Mouse (Mus musculus) C2C12 (cell line): ENCODE measurements around the gene Lrrn2. TPM values are rescaled to one million over a fixed set of nuclear protein-coding genes. Genes with fewer than 3 reads are reported as not detected.
"Not testable (repeated sequence)": the region's sequence is repeated elsewhere in the genome, so short reads cannot be mapped to it uniquely, and the experiment has no call there.

Experiments
- H3K27me3 ChIP-seq: one replicate; pipeline ENCODE4 v1.6.1; 2011; ENCODE audit not compliant: control insufficient read depth, insufficient read depth, insufficient read length
- H3K36me3 ChIP-seq: one replicate; pipeline ENCODE4 v1.6.1; 2011; ENCODE audit not compliant: control insufficient read depth, insufficient read depth
- H3K4me3 ChIP-seq: one replicate; pipeline ENCODE4 v1.5.1; 2011; ENCODE audit warnings: mild to moderate bottlenecking, control low read depth; ENCODE audit not compliant: poor library complexity, insufficient read depth, severe bottlenecking
- H3K79me2 ChIP-seq: one replicate; pipeline ENCODE4 v1.6.1; 2011; ENCODE audit not compliant: control insufficient read depth, insufficient read depth
- H3K79me3 ChIP-seq: one replicate; pipeline ENCODE4 v1.6.1; 2011; ENCODE audit warnings: low read depth, control low read depth
- H3ac ChIP-seq: one replicate; pipeline ENCODE3; 2011; ENCODE audit warnings: low read depth; ENCODE audit not compliant: control insufficient read depth, insufficient read length
- CTCF ChIP-seq: IDR thresholded peaks from one replicate; pipeline ENCODE4 v1.5.1; 2011; ENCODE audit not compliant: control insufficient read depth, insufficient read depth, insufficient read length
- MAX ChIP-seq: IDR thresholded peaks from one replicate; pipeline ENCODE4 v1.6.1; 2011; ENCODE audit warnings: mild to moderate bottlenecking, control low read depth
- microRNA-seq: library from miRNA; unstranded; fragments of <30 nt; microRNA quantifications from one replicate; pipeline ENCODE4, GENCODE M21; 2019; ENCODE audit warnings: borderline microRNAs expressed
- polyA plus RNA-seq: library from polyadenylated mRNA; unstranded; fragments of >200 nt; fragmentation: generic; extraction: Trizol; gene quantifications from one replicate; pipeline ENCODE4 v1.2.1, GENCODE M21; 2012; ENCODE audit warnings: missing spikeins

Lrrn2 gene
- polyA plus RNA-seq, 1 experiment = 0.05 TPM

DNA sequence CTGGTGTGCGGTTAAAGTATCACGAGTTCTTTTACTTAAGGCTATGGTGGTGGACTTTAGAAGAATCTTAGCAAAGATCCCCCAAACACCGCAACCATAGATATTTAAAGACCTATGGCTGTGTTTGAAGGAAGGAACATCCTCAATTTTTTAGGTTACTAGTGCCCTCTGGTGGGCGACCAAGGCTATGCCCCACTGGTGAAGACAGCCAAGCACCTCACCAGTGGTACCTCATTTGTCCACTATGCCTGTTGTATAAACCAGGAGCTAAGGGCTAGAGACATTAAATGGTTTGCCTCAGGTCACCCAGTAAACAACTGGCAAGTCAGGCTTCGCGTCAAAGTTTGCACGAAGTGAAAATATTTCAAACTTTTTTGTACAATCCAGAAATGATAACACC is 102.7 kb downstream of the Lrrn2 start:
- Histone ChIP-seq H3ac (no peak overlapping the region), H3K4me3 (no peak overlapping the region), H3K36me3 (peaks cover 38% of the 10 kb centered on the region), H3K79me2 (no peaks in the 10 kb centered on the region), H3K27me3 (no peaks in the 10 kb centered on the region), H3K79me3 (no peaks in the 10 kb centered on the region)
- peak; percentile 18 for TF ChIP-seq CTCF
- TF ChIP-seq MAX = no peak

DNA sequence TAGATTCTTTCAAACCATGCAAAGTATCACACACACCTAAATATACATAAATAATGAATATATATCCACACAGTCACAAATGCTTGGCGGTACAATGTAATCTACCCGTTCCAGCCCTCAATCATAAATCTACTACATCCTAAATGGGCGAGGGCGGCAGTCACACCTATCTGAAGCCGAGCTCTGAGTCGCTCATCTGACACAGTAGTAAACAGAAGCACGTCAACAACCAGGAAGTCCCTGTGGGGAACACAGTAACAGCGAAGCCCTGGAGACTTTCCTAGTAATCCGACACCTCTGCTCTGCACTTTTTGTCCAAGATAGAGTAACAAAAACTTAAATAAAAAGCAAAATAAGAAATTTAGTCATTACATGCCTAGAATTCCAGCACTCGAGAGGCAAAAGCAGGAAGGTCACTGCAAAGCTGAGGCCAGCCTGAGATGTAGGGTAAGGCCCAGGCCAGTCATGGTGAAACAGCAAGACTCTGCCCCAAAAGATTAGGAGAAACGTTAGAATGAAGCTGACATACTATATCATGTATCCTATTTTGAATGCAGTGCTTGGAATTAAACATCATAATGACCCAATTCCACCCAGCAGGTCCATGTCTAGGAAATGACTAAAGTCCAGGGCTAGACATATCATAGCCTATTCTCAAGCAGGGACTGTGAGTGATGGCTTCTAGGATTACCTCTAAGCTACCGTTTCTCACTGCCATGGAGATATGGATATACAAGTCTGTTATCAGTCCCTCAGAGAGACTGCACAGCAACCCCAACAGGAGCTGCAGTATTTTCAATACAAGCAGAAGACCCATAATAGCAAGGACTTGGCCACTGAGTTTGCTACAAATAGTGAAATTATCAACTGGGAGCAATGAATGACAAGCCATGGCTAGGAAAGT is 108.7 kb downstream of the Lrrn2 start:
- peaks cover 86% of the 10 kb centered on the region for H3K36me3 ChIP-seq
- H3K4me3 ChIP-seq, H3K27me3 ChIP-seq, H3K79me2 ChIP-seq, H3ac ChIP-seq, H3K79me3 ChIP-seq: not testable (repeated sequence)

Small RNA genes within 50 kb of the gene (microRNA-seq; reads per million reads assigned to microRNA genes)
- not detected for gene Gm44300

Other genes with a start within 250 kb of the Lrrn2 start
- not detected for gene Nfasc, start 138.5 kb upstream of the Lrrn2 start, polyA plus RNA-seq
- 7.4 TPM for gene Mdm4, start 150.3 kb downstream of the Lrrn2 start, polyA plus RNA-seq
- 0.39 TPM for gene Pik3c2b, start 165.4 kb downstream of the Lrrn2 start, polyA plus RNA-seq